Mouse (Mus musculus) ovary, postnatal 36 days (tissue): Measurements from ENCODE around the gene Gm5141.
"Not testable (repeated sequence)": the region's sequence is repeated elsewhere in the genome, so short reads cannot be mapped to it uniquely, and the experiment has no call there.

ENCODE experiments used
- DNase-seq: peaks from one replicate; pipeline ENCODE4 v3.0.0; 2022; ENCODE audit warnings: low spot score, mixed read lengths

Gene Gm5141

DNA sequence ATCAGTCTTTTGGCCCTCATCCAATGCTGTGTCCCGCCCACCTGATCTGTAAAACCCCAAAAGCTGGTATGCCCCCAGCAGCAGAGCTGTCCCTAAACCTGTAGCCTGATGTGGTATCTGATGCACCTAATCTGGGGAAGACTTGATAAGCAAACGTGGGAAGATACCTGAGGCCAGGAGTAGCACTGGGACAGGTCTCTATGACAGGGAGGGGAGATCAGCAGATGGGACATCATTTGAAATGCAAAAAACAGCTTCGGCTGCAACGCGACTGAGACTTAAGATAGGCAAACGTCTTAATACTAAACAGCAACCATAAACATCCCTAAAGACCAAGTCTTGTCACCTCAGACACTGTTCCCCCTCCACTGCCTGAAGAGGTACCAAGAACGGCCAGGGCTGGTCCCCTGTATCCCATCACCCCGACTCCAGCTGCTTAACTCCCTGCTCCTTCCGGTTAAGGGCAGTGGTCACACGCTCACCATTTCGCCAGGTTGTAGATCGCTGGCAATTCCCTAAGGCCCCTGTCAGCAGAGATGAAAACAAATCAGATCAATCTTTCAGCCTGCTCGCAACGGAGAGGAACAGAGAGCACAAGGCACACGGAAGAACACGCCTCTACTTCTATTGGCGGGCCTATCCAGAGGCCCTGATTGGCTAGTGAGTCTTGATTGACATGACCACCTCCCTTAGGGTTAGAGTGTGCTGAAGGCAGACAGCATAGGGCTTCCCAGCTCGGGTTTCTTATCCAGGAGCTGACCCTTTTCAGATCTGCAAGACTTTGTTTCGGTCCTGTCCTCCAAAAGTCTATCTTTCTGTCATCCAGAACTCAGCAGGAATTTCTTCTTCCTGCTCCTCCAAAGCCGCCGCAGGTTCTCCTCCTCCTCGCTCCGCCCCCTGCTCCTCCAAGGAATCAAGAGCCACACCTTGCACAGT, at the start of gene Gm5141:
TSS of gene Gm5141 (minus strand) at position 610 of the 936 bp plus-strand sequence.
- peak; percentile 32 for DNase-seq

GRCm38 (mm10) chr13:62833341-62833740, 47.7 kb upstream of the Gm5141 start:
- DNase-seq, result peak; percentile 25

DNA sequence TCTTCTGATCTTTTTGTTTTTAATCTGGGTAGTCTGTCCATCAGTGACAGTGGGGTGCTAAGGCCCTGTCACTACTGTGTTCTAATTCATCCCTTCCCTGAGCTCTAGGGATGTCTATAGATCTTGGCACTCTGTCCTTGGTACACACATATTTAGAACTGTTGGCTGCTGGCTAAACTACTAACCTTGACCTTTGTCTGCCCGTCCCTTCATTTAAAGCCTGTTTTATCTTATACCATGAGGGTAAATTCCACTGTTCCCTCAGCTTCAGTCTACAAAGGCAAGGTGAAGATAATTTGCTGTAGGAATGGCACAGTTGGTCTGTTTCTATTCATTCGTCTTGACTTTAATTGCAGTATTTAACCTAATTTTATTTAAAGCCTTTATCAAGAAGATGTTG, 46.6 kb upstream of the Gm5141 start:
- DNase-seq, result no peak

GRCm38 (mm10) chr13:62815705-62816104, 30.1 kb upstream of the Gm5141 start:
- not testable (repeated sequence) for DNase-seq

- DNase-seq, result no peak
Observed at GRCm38 (mm10) chr13:62812713-62813112, 27.1 kb upstream of the Gm5141 start.

GRCm38 (mm10) chr13:62807981-62808380, 22.4 kb upstream of the Gm5141 start:
- not testable (repeated sequence) for DNase-seq

GRCm38 (mm10) chr13:62786135-62786493, 506 bp upstream of the Gm5141 start:
- DNase-seq, result not testable (repeated sequence)

- DNase-seq, result not testable (repeated sequence)
Observed at GRCm38 (mm10) chr13:62763806-62764205, 21.8 kb downstream of the Gm5141 start.

DNA sequence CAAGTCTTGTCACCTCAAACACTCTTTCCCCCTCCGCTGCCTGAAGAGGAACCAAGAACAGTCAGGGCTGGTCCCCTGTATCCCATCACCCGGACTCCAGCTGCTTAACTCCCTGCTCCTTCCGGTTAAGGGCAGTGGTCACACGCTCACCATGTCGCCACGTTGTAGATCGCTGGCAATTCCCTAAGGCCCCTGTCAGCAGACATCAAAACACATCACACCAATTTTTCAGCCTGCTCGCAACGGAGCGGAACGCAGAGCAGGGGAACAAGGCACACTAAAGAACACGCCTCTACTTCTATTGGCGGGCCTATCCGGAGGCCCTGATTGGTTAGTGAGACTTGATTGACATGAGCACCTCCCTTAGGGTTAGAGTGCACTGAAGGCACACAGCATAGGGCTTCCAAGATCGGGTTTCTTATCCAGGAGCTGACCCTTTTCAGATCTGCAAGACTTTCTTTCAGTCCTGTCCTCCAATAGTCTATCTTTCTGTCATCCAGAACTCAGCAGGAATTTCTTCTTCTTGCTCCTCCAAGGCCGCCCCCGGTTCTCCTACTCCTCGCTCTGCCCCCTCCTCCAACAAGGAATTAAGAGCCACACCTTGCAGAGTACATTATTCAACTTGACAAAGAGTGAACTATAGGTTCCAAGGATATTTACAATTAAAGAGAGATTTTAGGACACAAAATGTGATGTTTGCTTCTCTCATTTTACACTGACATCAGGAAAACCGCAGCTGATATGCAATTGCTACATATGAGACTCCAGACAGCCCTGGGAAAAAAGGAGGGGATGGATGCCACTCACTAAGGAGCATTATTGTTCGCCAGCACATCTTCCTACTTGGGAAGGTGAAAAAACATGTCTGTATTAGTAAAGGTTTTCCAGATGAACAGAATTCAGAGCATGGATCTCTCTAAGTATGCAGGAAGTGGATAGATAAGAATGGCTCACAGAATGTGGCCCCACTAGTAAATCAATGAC, 24.9 kb downstream of the Gm5141 start, which contains the start of gene Platr25:
TSS of gene Platr25 (minus strand) at position 278 of the 984 bp plus-strand sequence.
- peak; percentile 49 for DNase-seq

DNA sequence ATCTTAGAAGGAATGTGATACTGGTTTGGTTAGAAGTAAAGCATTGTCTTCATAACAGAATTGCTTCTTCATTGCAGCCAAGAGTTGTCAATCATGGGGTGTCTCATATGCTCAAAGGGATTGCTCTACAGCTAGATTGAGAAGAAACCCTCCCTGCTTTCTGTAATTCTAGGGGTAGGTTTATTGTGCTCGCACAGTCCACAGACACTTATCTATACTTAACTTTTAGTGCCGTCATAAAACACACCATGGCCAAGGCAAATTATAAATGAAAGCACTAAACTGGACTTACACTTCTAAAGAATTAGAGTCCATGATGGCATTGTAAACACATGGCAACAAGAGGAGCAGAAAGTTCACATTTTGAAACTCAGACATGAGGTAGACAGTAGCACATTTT, 52.3 kb downstream of the Gm5141 start:
- DNase-seq, result no peak
